Mouse (Mus musculus): Measurements from ENCODE around the gene Lrch1.

- TF ChIP-seq CTCF (IDR thresholded peaks at IDR 0.05) (no peak), POLR2A (IDR thresholded peaks at IDR 0.05; ENCODE audit: insufficient read depth, low read depth, low read length) (no peak)
These were observed 106.4 kb downstream of the Lrch1 start for GRCm38 (mm10) chr14:74841297-74841696.
